Mouse (Mus musculus): ENCODE results near the gene Atp8a1. TPM values are rescaled to one million over a fixed set of nuclear protein-coding genes. Genes with fewer than 3 reads are reported as not detected.

Atp8a1 gene
- total and polyA plus RNA-seq, 3 experiments, result 4.4 to 11.2 (median 5.5) TPM

- dilution Hi-C loops (cut with MboI; ENCODE audit: extremely low pct_ligation_motif_present, extremely low pct_unique_long_range_greater_than_20kb, low sequenced_read_pairs) (no loop called here), in situ Hi-C loops (cut with MboI; ENCODE audit: low pct_ligation_motif_present, low pct_unique_long_range_greater_than_20kb, low sequenced_read_pairs) (no loop called here)
- no peaks in the 10 kb centered on the region for H3K9me3 ChIP-seq (replicated peaks; ENCODE audit: low read length)
- DNase-seq (ENCODE audit: extremely low read depth), result no peak
- no peaks in the 10 kb centered on the region for H3K79me2 ChIP-seq (replicated peaks; ENCODE audit: control insufficient read depth, extremely low read depth, insufficient read depth, poor library complexity, severe bottlenecking)
- no peak overlapping the region for H3K27ac ChIP-seq (ENCODE audit: insufficient read depth, low read depth)
- peaks cover 4 to 15% of the 10 kb centered on the region in 2 experiments for H3K36me3 ChIP-seq (replicated peaks in 1 of 2; ENCODE audit: control insufficient read depth in 1 of 2, insufficient read depth in 1 of 2, low read length in 1 of 2)
- no peaks in the 10 kb centered on the region for H3K27me3 ChIP-seq (replicated peaks)
- no peak for TF ChIP-seq POLR2A (IDR thresholded peaks at IDR 0.05; ENCODE audit: low read depth, low read length)
- no peak overlapping the region for H3K9ac ChIP-seq (ENCODE audit: insufficient read depth, low read depth)
- no peaks in the 10 kb centered on the region for H3K4me1 ChIP-seq (ENCODE audit: control insufficient read depth in 1 of 2, insufficient read depth in 2 of 2)
- H3K4me2 ChIP-seq (ENCODE audit: insufficient read depth, low read depth, poor library complexity, severe bottlenecking), result no peak overlapping the region
- H3K4me3 ChIP-seq (replicated peaks in 1 of 3; ENCODE audit: low read depth in 2 of 3, low read length in 2 of 3, poor library complexity in 1 of 3), result no peak overlapping the region
Measured at GRCm38 (mm10) chr5:67685906-67686305, 161.3 kb downstream of the Atp8a1 start.

- Histone ChIP-seq H3K79me2 (replicated peaks; ENCODE audit: control insufficient read depth, extremely low read depth, insufficient read depth, poor library complexity, severe bottlenecking) (no peaks in the 10 kb centered on the region), H3K27ac (ENCODE audit: insufficient read depth, low read depth) (no peak overlapping the region), H3K4me2 (ENCODE audit: insufficient read depth, low read depth, poor library complexity, severe bottlenecking) (no peak overlapping the region), H3K9ac (ENCODE audit: insufficient read depth, low read depth) (no peak overlapping the region), H3K9me3 (replicated peaks; ENCODE audit: low read length) (no peaks in the 10 kb centered on the region), H3K4me1 (ENCODE audit: control insufficient read depth in 1 of 2, insufficient read depth in 2 of 2) (no peaks in the 10 kb centered on the region), H3K27me3 (replicated peaks) (no peaks in the 10 kb centered on the region), H3K36me3 (replicated peaks in 1 of 2; ENCODE audit: control insufficient read depth in 1 of 2, insufficient read depth in 1 of 2, low read length in 1 of 2) (peaks cover 7 to 17% of the 10 kb centered on the region in 2 experiments), H3K4me3 (replicated peaks in 1 of 3; ENCODE audit: low read depth in 2 of 3, low read length in 2 of 3, poor library complexity in 1 of 3) (no peak overlapping the region)
- in situ Hi-C loops (cut with MboI; ENCODE audit: low pct_ligation_motif_present, low pct_unique_long_range_greater_than_20kb, low sequenced_read_pairs), result no loop called here
- dilution Hi-C loops (cut with MboI; ENCODE audit: extremely low pct_ligation_motif_present, extremely low pct_unique_long_range_greater_than_20kb, low sequenced_read_pairs), result no loop called here
- TF ChIP-seq IRF4 (IDR thresholded peaks at IDR 0.05; ENCODE audit: low read depth, low read length), result no peak
- no peak for TF ChIP-seq KAT2A (IDR thresholded peaks at IDR 0.05; ENCODE audit: insufficient replicate concordance, low read length)
- no peak for TF ChIP-seq RCOR1 (conservative IDR thresholded peaks at IDR 0.05; ENCODE audit: low read depth, low read length)
- TF ChIP-seq ZNF384 (IDR thresholded peaks at IDR 0.05; ENCODE audit: low read depth, low read length), result no peak
- no peak for TF ChIP-seq ZMIZ1 (IDR thresholded peaks at IDR 0.05; ENCODE audit: low read depth, low read length)
- no peak for TF ChIP-seq EP300 (IDR thresholded peaks at IDR 0.05; ENCODE audit: low read length)
- no peak for TF ChIP-seq ZKSCAN1 (IDR thresholded peaks at IDR 0.05; ENCODE audit: borderline replicate concordance, low read depth, low read length)
- no peak for TF ChIP-seq SIN3A (IDR thresholded peaks at IDR 0.05; ENCODE audit: low read length)
- DNase-seq (ENCODE audit: extremely low read depth), result no peak
Measured at GRCm38 (mm10) chr5:67685461-67685860, 161.8 kb downstream of the Atp8a1 start.

- no peak for TF ChIP-seq CHD1 (IDR thresholded peaks at IDR 0.05; ENCODE audit: low read depth, low read length)
- no peak for TF ChIP-seq NRF1 (IDR thresholded peaks at IDR 0.05; ENCODE audit: low read depth, low read length)
- no peak for TF ChIP-seq EP300 (IDR thresholded peaks at IDR 0.05; ENCODE audit: low read length)
- no peak for TF ChIP-seq E2F4 (IDR thresholded peaks at IDR 0.05; ENCODE audit: insufficient replicate concordance, low read depth, low read length)
- no peak for TF ChIP-seq JUND (conservative IDR thresholded peaks at IDR 0.05; ENCODE audit: low read depth, low read length)
- TF ChIP-seq ZC3H11A (IDR thresholded peaks at IDR 0.05; ENCODE audit: low read depth, low read length), result no peak
- no peak for TF ChIP-seq ZMIZ1 (IDR thresholded peaks at IDR 0.05; ENCODE audit: low read depth, low read length)
- TF ChIP-seq RCOR1 (conservative IDR thresholded peaks at IDR 0.05; ENCODE audit: low read depth, low read length), result no peak
- TF ChIP-seq NELFE (IDR thresholded peaks at IDR 0.05; ENCODE audit: low read depth, low read length), result no peak
- TF ChIP-seq MXI1 (IDR thresholded peaks at IDR 0.05; ENCODE audit: low read depth, low read length), result no peak
- no peak for TF ChIP-seq MAX (IDR thresholded peaks at IDR 0.05; ENCODE audit: low read length)
- no peak for TF ChIP-seq RAD21 (IDR thresholded peaks at IDR 0.05; ENCODE audit: low read depth, low read length)
- no peak for TF ChIP-seq KAT2A (IDR thresholded peaks at IDR 0.05; ENCODE audit: insufficient replicate concordance, low read length)
- TF ChIP-seq TCF12 (IDR thresholded peaks at IDR 0.05; ENCODE audit: low read depth, low read length), result no peak
- TF ChIP-seq POLR2A (IDR thresholded peaks at IDR 0.05; ENCODE audit: low read depth, low read length), result no peak
- no peak for TF ChIP-seq CTCF (conservative IDR thresholded peaks at IDR 0.05 in 1 of 2, IDR thresholded peaks at IDR 0.05 in 1 of 2; ENCODE audit: low read depth in 2 of 2, low read length in 2 of 2)
- no peak for TF ChIP-seq ZNF384 (IDR thresholded peaks at IDR 0.05; ENCODE audit: low read depth, low read length)
- H3K4me2 ChIP-seq (ENCODE audit: insufficient read depth, low read depth, poor library complexity, severe bottlenecking), result no peak overlapping the region
Measured at GRCm38 (mm10) chr5:67678819-67679218, 168.4 kb downstream of the Atp8a1 start.

More at GRCm38 (mm10) chr5:67678819-67679218, 168.4 kb downstream of the Atp8a1 start:
- Histone ChIP-seq H3K36me3 (replicated peaks in 1 of 2; ENCODE audit: control insufficient read depth in 1 of 2, insufficient read depth in 1 of 2, low read length in 1 of 2) (peaks cover 19 to 37% of the 10 kb centered on the region in 2 experiments), H3K27me3 (replicated peaks) (no peaks in the 10 kb centered on the region), H3K4me3 (replicated peaks in 1 of 3; ENCODE audit: low read depth in 2 of 3, low read length in 2 of 3, poor library complexity in 1 of 3) (no peak overlapping the region), H3K4me1 (ENCODE audit: control insufficient read depth in 1 of 2, insufficient read depth in 2 of 2) (peaks cover 0 to 9% of the 10 kb centered on the region in 2 experiments; a peak in 1 of 4 replicates), H3K9me3 (replicated peaks; ENCODE audit: low read length) (no peaks in the 10 kb centered on the region), H3K79me2 (replicated peaks; ENCODE audit: control insufficient read depth, extremely low read depth, insufficient read depth, poor library complexity, severe bottlenecking) (no peaks in the 10 kb centered on the region), H3K9ac (ENCODE audit: insufficient read depth, low read depth) (no peak overlapping the region), H3K27ac (ENCODE audit: insufficient read depth, low read depth) (no peak overlapping the region)
- dilution Hi-C loops (cut with MboI; ENCODE audit: extremely low pct_ligation_motif_present, extremely low pct_unique_long_range_greater_than_20kb, low sequenced_read_pairs) (no loop called here), in situ Hi-C loops (cut with MboI; ENCODE audit: low pct_ligation_motif_present, low pct_unique_long_range_greater_than_20kb, low sequenced_read_pairs) (no loop called here)
- DNase-seq (ENCODE audit: extremely low read depth), result no peak

Measured in CH12.LX (cell line).